Mouse (Mus musculus) erythroblast, embryonic 14.5 days (primary cell): Measurements from ENCODE around the gene C1qtnf1. TPM values are rescaled to one million over a fixed set of nuclear protein-coding genes. Genes with fewer than 3 reads are reported as not detected.
"Not testable (repeated sequence)": the region's sequence is repeated elsewhere in the genome, so short reads cannot be mapped to it uniquely, and the experiment has no call there.

Experiments used
- H3K27me3 ChIP-seq: 2 replicates; pipeline ENCODE4 v1.6.1; 2012; ENCODE audit warnings: inconsistent platforms; ENCODE audit not compliant: control insufficient read depth
- H3K36me3 ChIP-seq: 2 replicates; pipeline ENCODE4 v1.6.1; 2012; ENCODE audit warnings: mild to moderate bottlenecking, inconsistent platforms; ENCODE audit not compliant: control insufficient read depth
- H3K4me1 ChIP-seq: 2 replicates; pipeline ENCODE4 v1.6.1; 2012; ENCODE audit warnings: inconsistent platforms; ENCODE audit not compliant: control insufficient read depth
- H3K4me3 ChIP-seq: replicated peaks from 2 replicates; pipeline ENCODE3; 2012; ENCODE audit warnings: moderate library complexity, mild to moderate bottlenecking, inconsistent platforms
- H3K9me3 ChIP-seq: 2 replicates; pipeline ENCODE4 v1.6.1; 2012; ENCODE audit warnings: low read length, inconsistent platforms, mixed read lengths; ENCODE audit not compliant: control insufficient read depth
- GATA1 ChIP-seq: IDR thresholded peaks from 2 replicates; pipeline ENCODE4 v1.6.1; 2012; ENCODE audit warnings: low read length, inconsistent platforms, mixed read lengths
- TAL1 ChIP-seq: IDR thresholded peaks from 3 replicates; pipeline ENCODE4 v1.6.1; 2012; ENCODE audit warnings: low read length, inconsistent platforms, mixed read lengths
- polyA plus RNA-seq: library from polyadenylated mRNA; stranded (reverse); fragments of >175 nt; gene quantifications from 2 replicates; pipeline ENCODE4 v1.2.3, GENCODE M21; 2012

C1qtnf1 gene
- not detected in 2 replicates for polyA plus RNA-seq

DNA sequence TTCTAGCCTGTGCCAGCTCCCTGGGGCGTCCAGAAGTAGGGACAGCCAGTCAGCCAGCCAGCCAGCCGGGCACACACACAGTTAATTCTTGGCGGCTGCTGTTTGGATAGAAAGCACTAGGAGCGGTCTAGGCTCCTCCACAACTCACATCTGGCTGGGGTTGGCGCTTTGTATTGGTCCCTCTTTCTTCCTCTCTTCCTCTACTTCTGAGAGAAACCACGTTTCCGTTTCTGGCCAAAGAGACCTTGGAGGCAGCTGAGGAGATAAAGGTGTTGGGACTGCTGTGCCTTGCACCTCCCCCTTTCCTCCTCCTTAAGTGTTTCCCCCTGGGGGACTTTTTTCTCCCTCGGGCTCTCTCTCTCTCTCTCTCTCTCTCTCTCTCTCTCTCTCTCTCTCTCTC lies at the start of gene C1qtnf1:
C1qtnf1 (plus strand) TSS at position 218 of the 400 bp plus-strand sequence.
- TF ChIP-seq GATA1 (no peak), TAL1 (no peak)

DNA sequence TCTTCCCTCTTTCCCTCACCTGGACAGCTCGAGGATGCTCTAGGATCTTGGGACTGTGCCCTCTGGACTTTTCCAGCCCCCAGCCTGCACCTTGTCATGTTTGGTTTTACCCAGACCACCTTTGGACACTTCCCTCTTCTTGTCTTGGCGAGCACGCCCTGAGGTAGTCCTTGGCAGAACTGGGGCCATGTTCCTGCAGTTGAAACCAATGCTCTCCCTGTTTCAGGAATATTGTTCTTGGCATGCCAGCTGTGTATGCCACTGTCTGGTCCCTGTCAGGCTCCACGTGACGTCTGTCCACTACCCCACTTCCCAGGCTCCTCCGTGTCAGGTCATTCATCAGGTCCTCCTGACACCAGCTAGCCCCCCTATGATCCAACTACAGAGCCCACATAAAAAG lies 49.3 kb upstream of the C1qtnf1 start:
- TF ChIP-seq TAL1 (no peak), GATA1 (no peak)
- H3K4me3 ChIP-seq: no peak overlapping the region
- H3K4me1 ChIP-seq: no peaks in the 10 kb centered on the region
- H3K27me3 ChIP-seq: peaks cover 3% of the 10 kb centered on the region
- H3K36me3 ChIP-seq: no peaks in the 10 kb centered on the region
- H3K9me3 ChIP-seq: no peaks in the 10 kb centered on the region

More for the DNA sequence above, at the start of gene C1qtnf1:
- H3K36me3 ChIP-seq: no peaks in the 10 kb centered on the region
- no peaks in the 10 kb centered on the region for H3K9me3 ChIP-seq
- peaks cover 35% of the 10 kb centered on the region for H3K27me3 ChIP-seq
- peaks cover 2% of the 10 kb centered on the region for H3K4me1 ChIP-seq
- no peak within 1 kb of the TSS for H3K4me3 ChIP-seq

DNA sequence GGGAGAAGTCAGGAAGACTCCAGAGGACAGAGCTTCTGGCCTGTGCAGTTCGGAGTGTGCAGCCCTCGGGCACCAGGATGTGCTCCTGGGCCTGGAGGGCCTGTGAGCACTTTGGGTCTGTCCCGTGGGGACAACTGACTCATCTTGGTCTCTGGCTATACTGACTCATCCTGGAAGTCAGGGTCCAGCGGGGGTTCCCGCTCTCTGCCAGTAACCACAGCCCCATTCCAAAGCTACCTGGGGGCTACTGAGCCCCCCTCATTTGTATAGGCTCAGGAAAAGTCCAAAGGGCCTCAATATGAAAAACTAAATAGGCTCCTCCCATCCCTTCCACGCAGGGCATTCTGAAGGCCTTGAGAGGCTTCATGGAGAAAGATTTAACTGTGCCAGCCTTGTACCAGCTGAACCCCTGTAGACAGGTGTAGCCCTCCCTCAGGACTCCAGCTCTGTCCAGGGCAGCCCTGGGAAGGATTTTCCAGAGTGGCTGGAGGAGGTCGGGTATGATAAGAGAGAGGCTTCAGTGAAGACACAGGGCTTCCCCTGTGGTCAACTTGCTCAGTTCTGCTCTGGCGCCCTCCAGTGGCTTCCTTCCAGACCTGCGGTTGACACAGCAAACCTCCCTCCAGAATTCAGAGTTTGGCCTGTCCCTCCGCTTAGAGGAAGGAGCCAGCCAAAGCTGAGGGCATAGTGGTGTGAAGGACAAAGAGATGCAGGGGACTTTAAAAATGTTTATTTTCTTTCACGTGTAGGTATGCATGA lies 48.6 kb upstream of the C1qtnf1 start:
- Histone ChIP-seq H3K4me3 (no peak overlapping the region), H3K4me1 (no peaks in the 10 kb centered on the region), H3K9me3 (no peaks in the 10 kb centered on the region), H3K36me3 (no peaks in the 10 kb centered on the region), H3K27me3 (peaks cover 3% of the 10 kb centered on the region)
- TF ChIP-seq TAL1: no peak

DNA sequence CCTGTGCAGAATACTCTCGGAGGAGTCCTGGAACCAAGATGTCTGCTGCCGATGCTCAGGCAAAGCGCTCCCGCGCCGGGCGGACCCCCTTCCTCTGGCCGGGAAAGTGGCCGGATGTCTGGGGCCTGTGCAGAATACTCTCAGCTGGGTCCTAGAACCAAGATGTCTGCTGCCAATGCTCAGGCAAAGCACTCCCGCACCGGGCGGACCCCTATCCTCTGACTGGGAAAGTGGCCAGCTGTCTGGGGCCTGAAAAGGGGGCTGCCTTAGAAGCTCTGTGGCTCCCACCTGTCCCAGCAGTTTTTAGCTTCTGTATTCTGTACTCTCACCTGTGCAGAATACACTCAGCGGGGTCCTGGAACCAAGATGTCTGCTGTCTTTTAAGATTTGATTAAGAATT lies 40.2 kb upstream of the C1qtnf1 start:
- H3K36me3 ChIP-seq, H3K27me3 ChIP-seq, H3K4me3 ChIP-seq, H3K9me3 ChIP-seq, H3K4me1 ChIP-seq: not testable (repeated sequence)

DNA sequence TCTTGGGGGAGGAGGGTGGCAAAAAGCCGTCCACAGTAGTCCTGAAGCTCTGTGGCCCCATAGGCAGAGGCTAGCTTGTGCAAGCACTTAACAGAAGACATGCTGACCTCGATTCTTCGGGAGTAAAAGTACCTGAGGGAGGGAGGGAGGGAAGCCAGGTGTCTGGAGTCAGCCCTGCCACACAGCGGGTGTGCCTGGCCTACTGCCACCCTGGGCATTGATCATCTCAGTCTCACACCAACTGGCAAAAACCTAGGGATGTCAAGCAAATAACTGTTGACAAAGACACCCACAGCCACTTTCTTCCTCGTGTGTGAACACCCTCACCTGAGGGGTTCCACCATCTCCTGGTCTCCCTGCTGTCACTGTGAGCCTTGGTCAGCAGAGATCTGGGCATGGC lies 34.0 kb upstream of the C1qtnf1 start:
- Histone ChIP-seq H3K9me3 (peaks cover 3% of the 10 kb centered on the region; the same call in 1 of the 2 replicates), H3K36me3 (peaks cover 16% of the 10 kb centered on the region), H3K4me1 (no peaks in the 10 kb centered on the region), H3K27me3 (no peaks in the 10 kb centered on the region), H3K4me3 (no peak overlapping the region)
- TF ChIP-seq GATA1: no peak
- TF ChIP-seq TAL1: no peak

DNA sequence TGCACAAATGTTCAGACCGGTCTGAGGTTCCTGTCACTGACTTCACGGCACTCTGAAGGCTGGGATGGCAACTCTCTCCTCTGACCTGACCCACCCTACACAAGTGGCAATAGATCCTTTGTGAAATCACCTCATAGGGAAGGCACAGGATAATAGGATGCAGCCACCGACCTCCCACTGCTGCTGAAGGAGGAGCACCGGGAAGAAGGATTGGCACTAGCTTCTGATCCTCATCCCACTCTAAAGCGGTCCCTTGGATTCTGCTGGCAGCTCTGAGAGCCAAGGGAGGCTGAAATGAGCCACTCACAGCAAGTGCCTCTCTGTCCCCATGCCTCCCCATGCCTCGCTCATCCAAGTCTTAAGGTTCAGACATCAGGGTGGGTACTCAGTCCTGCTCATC lies 33.5 kb upstream of the C1qtnf1 start:
- Histone ChIP-seq H3K27me3 (no peaks in the 10 kb centered on the region), H3K9me3 (peaks cover 3% of the 10 kb centered on the region; the same call in 1 of the 2 replicates), H3K4me1 (peaks cover 2% of the 10 kb centered on the region), H3K36me3 (peaks cover 16% of the 10 kb centered on the region), H3K4me3 (no peak overlapping the region)
- TF ChIP-seq TAL1: no peak

DNA sequence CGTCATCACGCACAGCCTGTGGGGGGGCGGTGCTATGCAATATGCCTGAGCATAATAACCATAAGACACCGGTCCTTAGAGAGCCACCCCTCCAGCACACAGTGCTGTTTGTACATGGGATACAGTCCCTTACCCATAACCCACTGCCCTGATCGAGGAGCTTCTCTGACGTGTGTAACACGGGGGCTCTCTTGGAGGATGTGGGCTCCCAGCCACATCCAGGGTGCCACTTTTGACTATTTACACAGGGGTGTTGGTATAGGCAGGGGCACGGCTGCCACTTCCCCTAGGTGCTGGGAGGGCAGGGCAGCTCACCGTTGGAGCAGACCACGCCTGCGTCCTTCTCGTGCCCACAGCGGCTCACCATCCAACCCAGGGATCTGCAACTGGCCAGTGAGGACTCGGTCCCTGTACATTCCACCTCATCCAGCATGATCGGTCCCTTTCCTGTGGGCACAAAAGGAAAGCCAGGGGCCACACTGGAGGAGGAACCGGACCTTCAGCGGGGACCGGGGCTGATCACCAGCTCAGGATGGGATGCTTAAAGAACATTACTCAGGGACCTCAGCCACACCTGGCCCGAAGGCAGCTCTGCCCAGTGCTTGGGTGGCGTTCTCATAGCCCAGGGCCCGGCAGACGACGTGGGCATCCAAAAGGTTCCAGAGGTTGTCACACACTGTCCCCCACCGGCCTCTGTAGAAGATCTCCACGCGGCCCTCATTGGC lies 30.0 kb upstream of the C1qtnf1 start:
- Histone ChIP-seq H3K36me3 (peaks cover 16% of the 10 kb centered on the region), H3K4me1 (peaks cover 20% of the 10 kb centered on the region)

DNA sequence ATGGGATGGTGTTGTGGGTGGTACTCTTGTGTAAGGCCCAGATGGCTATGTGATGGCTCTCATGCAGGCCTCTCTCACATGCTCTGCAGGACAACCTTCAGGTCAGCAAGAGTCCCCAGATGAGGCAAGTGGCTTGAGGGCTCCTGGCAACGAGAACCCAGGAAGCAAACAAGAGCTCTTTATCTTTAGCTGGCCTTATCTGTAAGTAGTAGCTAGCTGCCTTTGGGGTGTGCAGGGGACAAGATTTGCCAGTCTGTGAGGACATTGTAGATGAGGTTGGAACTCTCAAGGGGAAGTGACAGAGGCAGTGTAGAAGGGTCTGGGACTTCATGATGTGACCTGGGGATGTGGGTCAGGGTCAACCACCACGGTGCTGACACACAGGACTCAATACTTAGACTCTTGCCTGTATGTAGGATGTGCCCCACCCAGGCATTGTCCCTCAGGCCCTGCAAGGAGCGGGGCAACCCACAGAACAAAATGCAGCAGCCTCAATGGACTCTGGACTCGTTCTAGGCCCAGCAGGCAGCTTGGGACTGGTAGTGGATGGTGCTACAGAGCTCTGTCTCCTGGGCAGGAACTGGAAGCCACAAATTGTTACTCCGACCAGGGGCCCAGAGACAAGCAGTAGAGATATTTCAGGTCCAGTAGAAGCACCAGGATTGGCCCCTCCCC lies 28.0 kb upstream of the C1qtnf1 start:
- peaks cover 20% of the 10 kb centered on the region for H3K4me1 ChIP-seq
- no peaks in the 10 kb centered on the region for H3K27me3 ChIP-seq
- H3K36me3 ChIP-seq: peaks cover 15% of the 10 kb centered on the region
- no peak overlapping the region for H3K4me3 ChIP-seq
- TF ChIP-seq GATA1: no peak
- no peak for TF ChIP-seq TAL1
- peaks cover 3% of the 10 kb centered on the region; the same call in 1 of the 2 replicates for H3K9me3 ChIP-seq

More for the DNA sequence above, 30.0 kb upstream of the C1qtnf1 start:
- H3K4me3 ChIP-seq: no peak overlapping the region
- TF ChIP-seq TAL1 (no peak), GATA1 (no peak)
- peaks cover 3% of the 10 kb centered on the region; the same call in 1 of the 2 replicates for H3K9me3 ChIP-seq
- H3K27me3 ChIP-seq: no peaks in the 10 kb centered on the region

DNA sequence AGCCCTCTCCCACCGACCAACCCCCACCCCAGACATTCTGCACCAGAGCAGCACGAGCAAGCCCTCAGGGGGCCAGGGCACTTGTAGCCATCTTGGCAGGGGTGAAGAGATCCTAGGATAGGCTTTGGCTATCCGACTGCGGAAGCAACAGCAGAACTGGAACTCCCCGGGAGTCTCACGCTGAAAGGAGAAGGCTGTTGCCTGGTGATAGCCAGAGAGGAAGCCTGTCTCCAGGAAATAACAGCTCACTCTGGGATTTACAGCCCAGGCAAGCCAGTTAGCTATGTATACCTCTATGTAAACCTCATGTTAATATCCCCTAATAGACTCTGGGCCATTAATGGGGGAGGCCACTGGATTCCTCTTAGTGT lies 27.5 kb upstream of the C1qtnf1 start:
- TF ChIP-seq GATA1: no peak
- H3K9me3 ChIP-seq: peaks cover 1% of the 10 kb centered on the region; the same call in 1 of the 2 replicates
- H3K4me3 ChIP-seq: no peak overlapping the region
- peaks cover 13% of the 10 kb centered on the region for H3K36me3 ChIP-seq
- H3K27me3 ChIP-seq: no peaks in the 10 kb centered on the region
- peaks cover 20% of the 10 kb centered on the region for H3K4me1 ChIP-seq
